Mouse (Mus musculus) myocyte (in vitro differentiated cells): ENCODE measurements around the gene Lias.

Source experiments
- E2F4 ChIP-seq: IDR thresholded peaks from one replicate; pipeline ENCODE4 v1.6.1; 2011; ENCODE audit warnings: mild to moderate bottlenecking, control low read depth, moderate library complexity; ENCODE audit not compliant: insufficient read depth
- POLR2A ChIP-seq: IDR thresholded peaks from one replicate; pipeline ENCODE4 v1.6.1; 2011; ENCODE audit warnings: low read depth, mild to moderate bottlenecking, control low read depth, moderate library complexity; ENCODE audit not compliant: insufficient read length
- REST ChIP-seq: IDR thresholded peaks from one replicate; pipeline ENCODE4 v1.6.1; 2011; ENCODE audit warnings: mild to moderate bottlenecking, control low read depth, moderate library complexity; ENCODE audit not compliant: insufficient read depth, insufficient read length
- TCF3 ChIP-seq: IDR thresholded peaks from one replicate; pipeline ENCODE4 v1.6.1; 2011; ENCODE audit warnings: low read depth, control low read depth; ENCODE audit not compliant: insufficient read length

- TF ChIP-seq E2F4 (no peak), TCF3 (no peak), REST (no peak), POLR2A (no peak)
These were observed 53.7 kb downstream of the Lias start for GRCm38 (mm10) chr5:65444981-65445380.
